Mouse (Mus musculus) myocyte (in vitro differentiated cells): ENCODE results near the gene Them5. TPM values are rescaled to one million over a fixed set of nuclear protein-coding genes. Genes with fewer than 3 reads are reported as not detected.

Experiments
- H3K27me3 ChIP-seq: one replicate; pipeline ENCODE4 v1.6.1; 2011; ENCODE audit not compliant: control insufficient read depth, insufficient read depth, insufficient read length
- H3K36me3 ChIP-seq: one replicate; pipeline ENCODE4 v1.6.1; 2011; ENCODE audit not compliant: control insufficient read depth, insufficient read depth
- H3K4me2 ChIP-seq: one replicate; pipeline ENCODE4 v1.6.1; 2011; ENCODE audit warnings: low read depth, control low read depth
- H3K4me3 ChIP-seq: one replicate; pipeline ENCODE4 v1.5.1; 2011; ENCODE audit warnings: mild to moderate bottlenecking, control low read depth, moderate library complexity
- H3K79me2 ChIP-seq: one replicate; pipeline ENCODE4 v1.6.1; 2011; ENCODE audit not compliant: control insufficient read depth, insufficient read depth
- H3ac ChIP-seq: one replicate; pipeline ENCODE4 v1.6.1; 2011; ENCODE audit not compliant: control insufficient read depth, insufficient read length
- CEBPB ChIP-seq: IDR thresholded peaks from 2 replicates; pipeline ENCODE4 v1.6.1; 2011; ENCODE audit warnings: mild to moderate bottlenecking, moderate library complexity; ENCODE audit not compliant: poor library complexity, insufficient read depth, severe bottlenecking
- E2F4 ChIP-seq: IDR thresholded peaks from one replicate; pipeline ENCODE4 v1.6.1; 2011; ENCODE audit warnings: mild to moderate bottlenecking, control low read depth, moderate library complexity; ENCODE audit not compliant: insufficient read depth
- MAX ChIP-seq: IDR thresholded peaks from one replicate; pipeline ENCODE4 v1.6.1; 2011; ENCODE audit warnings: low read depth, mild to moderate bottlenecking, control low read depth
- MYOD1 ChIP-seq, 3 experiments: IDR thresholded peaks; one replicate each; pipeline ENCODE4 v1.6.1; 2011; ENCODE audit warnings: control low read depth in 2 of 3, low read depth in 2 of 3, mild to moderate bottlenecking in 2 of 3, moderate library complexity in 1 of 3; ENCODE audit not compliant: insufficient read length in 2 of 3, control insufficient read depth in 1 of 3
- MYOG ChIP-seq, 3 experiments: IDR thresholded peaks; one replicate each; pipeline ENCODE4 v1.6.1; 2011; ENCODE audit warnings: control low read depth in 2 of 3, low read depth in 2 of 3, mild to moderate bottlenecking in 2 of 3; ENCODE audit not compliant: insufficient read length in 2 of 3, control insufficient read depth in 1 of 3, insufficient read depth in 1 of 3
- POLR2A ChIP-seq: IDR thresholded peaks from one replicate; pipeline ENCODE4 v1.6.1; 2011; ENCODE audit warnings: low read depth, mild to moderate bottlenecking, control low read depth, moderate library complexity; ENCODE audit not compliant: insufficient read length
- POLR2AphosphoS2 ChIP-seq: IDR thresholded peaks from one replicate; pipeline ENCODE4 v1.6.1; 2011; ENCODE audit warnings: low read depth, control low read depth; ENCODE audit not compliant: insufficient read length
- REST ChIP-seq: IDR thresholded peaks from one replicate; pipeline ENCODE4 v1.6.1; 2011; ENCODE audit warnings: mild to moderate bottlenecking, control low read depth, moderate library complexity; ENCODE audit not compliant: insufficient read depth, insufficient read length
- SRF ChIP-seq: IDR thresholded peaks from one replicate; pipeline ENCODE4 v1.6.1; 2011; ENCODE audit warnings: low read depth; ENCODE audit not compliant: control insufficient read depth, insufficient read length
- TCF12 ChIP-seq: IDR thresholded peaks from one replicate; pipeline ENCODE4 v1.6.1; 2011; ENCODE audit warnings: mild to moderate bottlenecking, control low read depth; ENCODE audit not compliant: poor library complexity, insufficient read depth, severe bottlenecking
- TCF3 ChIP-seq: IDR thresholded peaks from one replicate; pipeline ENCODE4 v1.6.1; 2011; ENCODE audit warnings: low read depth, control low read depth; ENCODE audit not compliant: insufficient read length
- USF1 ChIP-seq: IDR thresholded peaks from one replicate; pipeline ENCODE4 v1.6.1; 2011; ENCODE audit warnings: low read depth, mild to moderate bottlenecking, control low read depth, moderate library complexity
- polyA plus RNA-seq: library from polyadenylated mRNA; unstranded; fragments of >200 nt; fragmentation: generic; extraction: Trizol; gene quantifications from one replicate; pipeline ENCODE4 v1.2.1, GENCODE M21; 2012; ENCODE audit warnings: missing spikeins

The Them5 gene
- polyA plus RNA-seq, 1 experiment = not detected

DNA sequence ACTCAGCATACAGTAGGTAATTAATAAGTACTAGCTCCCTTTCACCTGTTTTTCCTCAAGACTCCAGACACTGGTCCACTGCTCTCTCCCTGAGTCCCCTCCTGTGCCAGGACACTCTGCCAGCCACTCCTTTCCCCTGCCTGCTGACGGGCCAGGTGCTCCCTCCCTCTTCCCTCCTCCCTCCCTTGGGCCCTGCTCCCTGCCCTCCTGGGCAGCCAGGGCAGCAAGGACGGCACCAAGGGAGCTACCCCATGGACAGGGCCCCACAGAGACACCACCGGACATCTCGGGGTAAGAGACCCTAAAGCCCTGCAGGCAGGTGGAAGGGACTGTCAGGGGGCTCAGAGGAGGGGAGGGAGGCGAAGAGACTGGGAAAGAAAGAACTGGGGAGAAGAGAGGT lies 30.7 kb downstream of the Them5 start, which contains the start of gene Rorc:
Gene Rorc (plus strand): TSS at position 154 of the 400 bp plus-strand sequence.
- H3K79me2 ChIP-seq = no peaks in the 10 kb centered on the region
- H3K4me3 ChIP-seq = no peak within 1 kb of the TSS
- no peaks in the 10 kb centered on the region for H3K36me3 ChIP-seq
- no peak for TF ChIP-seq SRF
- no peak for TF ChIP-seq REST
- TF ChIP-seq MYOD1 (IDR thresholded peaks at IDR 0.05; ENCODE audit: control insufficient read depth in 1 of 3, insufficient read length in 2 of 3, low read depth in 2 of 3) = no peak
- no peak for TF ChIP-seq MYOG (IDR thresholded peaks at IDR 0.05; ENCODE audit: control insufficient read depth in 1 of 3, insufficient read depth in 1 of 3, insufficient read length in 2 of 3, low read depth in 2 of 3)
- TF ChIP-seq MAX = no peak
- TF ChIP-seq USF1 = no peak
- no peak for TF ChIP-seq TCF3
- TF ChIP-seq E2F4 = no peak
- no peak for TF ChIP-seq POLR2A
- TF ChIP-seq TCF12 = no peak
- no peak for TF ChIP-seq CEBPB
- no peak for TF ChIP-seq POLR2AphosphoS2
- no peak within 1 kb of the TSS for H3ac ChIP-seq
- no peaks in the 10 kb centered on the region for H3K27me3 ChIP-seq
- H3K4me2 ChIP-seq = no peak within 1 kb of the TSS

- H3K4me3 ChIP-seq = no peak overlapping the region
- H3K79me2 ChIP-seq = no peaks in the 10 kb centered on the region
- no peak overlapping the region for H3ac ChIP-seq
- H3K4me2 ChIP-seq = no peak overlapping the region
- H3K27me3 ChIP-seq = no peaks in the 10 kb centered on the region
- H3K36me3 ChIP-seq = no peaks in the 10 kb centered on the region
- TF ChIP-seq CEBPB (no peak), REST (no peak), MYOG (IDR thresholded peaks at IDR 0.05; ENCODE audit: control insufficient read depth in 1 of 3, insufficient read depth in 1 of 3, insufficient read length in 2 of 3, low read depth in 2 of 3) (peak in 1 of 3 experiments; percentile 27)
Measured at GRCm38 (mm10) chr3:94373090-94373489, 31.2 kb downstream of the Them5 start.

DNA sequence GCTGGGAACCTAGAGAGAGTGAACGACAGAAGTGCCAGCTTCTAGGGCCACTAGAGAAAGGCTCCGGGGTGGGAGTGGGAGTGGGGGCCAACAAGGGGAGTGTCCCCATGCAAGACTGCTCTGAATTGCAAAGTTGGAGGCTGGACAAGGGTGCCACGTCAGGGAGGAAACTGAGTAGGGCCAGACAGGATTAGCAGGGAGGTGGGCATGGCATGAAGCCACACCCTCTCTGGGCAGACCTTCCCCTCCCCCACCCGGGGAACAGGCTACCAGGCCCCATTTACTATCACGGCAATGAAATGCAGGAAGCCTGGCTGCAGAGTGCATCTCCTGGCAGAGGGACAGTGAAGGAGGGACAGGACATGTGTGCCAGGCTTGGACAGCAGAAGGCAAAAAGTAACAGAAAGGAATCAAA lies 31.7 kb downstream of the Them5 start:
- Histone ChIP-seq H3K4me2 (no peak overlapping the region), H3K79me2 (no peaks in the 10 kb centered on the region), H3K4me3 (no peak overlapping the region), H3K36me3 (no peaks in the 10 kb centered on the region), H3ac (no peak overlapping the region), H3K27me3 (no peaks in the 10 kb centered on the region)
- TF ChIP-seq MAX (no peak), USF1 (no peak), TCF12 (no peak), POLR2A (no peak), TCF3 (no peak), POLR2AphosphoS2 (no peak), MYOD1 (IDR thresholded peaks at IDR 0.05; ENCODE audit: control insufficient read depth in 1 of 3, insufficient read length in 2 of 3, low read depth in 2 of 3) (no peak), SRF (no peak), CEBPB (no peak), MYOG (IDR thresholded peaks at IDR 0.05; ENCODE audit: control insufficient read depth in 1 of 3, insufficient read depth in 1 of 3, insufficient read length in 2 of 3, low read depth in 2 of 3) (no peak), E2F4 (no peak), REST (no peak)

DNA sequence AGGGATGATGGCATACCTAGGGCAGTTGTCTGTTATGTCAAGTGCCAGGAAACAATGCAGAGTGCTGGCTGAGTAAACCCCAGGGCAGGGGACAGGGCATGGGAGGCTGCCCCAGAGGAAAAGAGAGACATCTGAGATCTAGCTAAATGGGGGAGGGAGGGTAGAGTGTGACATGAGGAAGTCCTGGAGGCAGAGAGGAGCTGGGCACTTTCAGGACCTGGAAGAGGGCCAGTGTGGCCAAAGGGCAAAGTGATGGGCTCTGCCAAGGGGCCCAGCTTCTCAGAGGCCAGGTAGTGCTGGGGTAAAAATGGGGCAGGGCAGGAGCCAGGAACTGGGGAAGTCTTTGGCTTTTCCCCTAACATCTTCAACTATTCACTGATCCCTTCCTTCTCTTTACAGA lies 32.7 kb downstream of the Them5 start:
- no peak overlapping the region for H3ac ChIP-seq
- H3K4me2 ChIP-seq = no peak overlapping the region
- no peaks in the 10 kb centered on the region for H3K36me3 ChIP-seq
- H3K4me3 ChIP-seq = no peak overlapping the region
- no peaks in the 10 kb centered on the region for H3K79me2 ChIP-seq
- TF ChIP-seq USF1 (no peak), E2F4 (no peak), TCF12 (no peak), POLR2AphosphoS2 (no peak), SRF (no peak), MYOG (IDR thresholded peaks at IDR 0.05; ENCODE audit: control insufficient read depth in 1 of 3, insufficient read depth in 1 of 3, insufficient read length in 2 of 3, low read depth in 2 of 3) (no peak), TCF3 (no peak), POLR2A (no peak), REST (no peak), CEBPB (no peak), MAX (no peak), MYOD1 (IDR thresholded peaks at IDR 0.05; ENCODE audit: control insufficient read depth in 1 of 3, insufficient read length in 2 of 3, low read depth in 2 of 3) (no peak)
- H3K27me3 ChIP-seq = no peaks in the 10 kb centered on the region

- TF ChIP-seq REST (peak; percentile 55), SRF (no peak), MYOD1 (IDR thresholded peaks at IDR 0.05; ENCODE audit: control insufficient read depth in 1 of 3, insufficient read length in 2 of 3, low read depth in 2 of 3) (peak in 1 of 3 experiments; percentile 50), MYOG (IDR thresholded peaks at IDR 0.05; ENCODE audit: control insufficient read depth in 1 of 3, insufficient read depth in 1 of 3, insufficient read length in 2 of 3, low read depth in 2 of 3) (peak in 1 of 3 experiments; percentile 56)
- Histone ChIP-seq H3K27me3 (no peaks in the 10 kb centered on the region), H3ac (no peak overlapping the region), H3K79me2 (no peaks in the 10 kb centered on the region), H3K4me3 (no peak overlapping the region), H3K4me2 (no peak overlapping the region), H3K36me3 (no peaks in the 10 kb centered on the region)
Measured at GRCm38 (mm10) chr3:94375146-94375545, 33.2 kb downstream of the Them5 start.
